Mouse (Mus musculus) T-helper 2 cell (primary cell): ENCODE data around the gene Rpn1.

Source experiments
- in situ Hi-C: fragments of 300-600 bp; cut with MboI, MseI; formaldehyde crosslinking; loops from one replicate; pipeline ENCODE4 v1.15.1; 2025; ENCODE audit warnings: high pct_unique_total_duplicates

Rpn1 gene

DNA sequence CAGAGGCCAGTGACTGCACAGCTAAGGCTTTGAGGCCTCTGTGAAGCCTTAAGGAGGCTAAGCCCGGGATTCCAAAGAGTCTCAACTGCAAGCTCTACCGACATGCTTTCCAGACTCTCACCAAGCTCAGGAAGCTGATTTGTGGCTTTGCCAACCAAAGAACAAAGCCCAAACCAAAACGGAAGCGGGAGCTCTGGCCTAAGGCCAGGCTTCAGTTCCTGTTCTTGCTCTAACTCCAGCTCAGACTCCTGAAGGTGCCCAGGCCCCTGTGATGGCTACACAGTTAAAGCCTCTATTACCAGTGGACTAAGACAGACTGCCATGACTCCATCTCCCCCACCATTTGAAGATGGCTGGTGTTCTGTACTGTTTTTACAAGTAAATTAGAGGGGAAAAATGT is 19.2 kb upstream of the Rpn1 start:
- in situ Hi-C loops = no loop called here

DNA sequence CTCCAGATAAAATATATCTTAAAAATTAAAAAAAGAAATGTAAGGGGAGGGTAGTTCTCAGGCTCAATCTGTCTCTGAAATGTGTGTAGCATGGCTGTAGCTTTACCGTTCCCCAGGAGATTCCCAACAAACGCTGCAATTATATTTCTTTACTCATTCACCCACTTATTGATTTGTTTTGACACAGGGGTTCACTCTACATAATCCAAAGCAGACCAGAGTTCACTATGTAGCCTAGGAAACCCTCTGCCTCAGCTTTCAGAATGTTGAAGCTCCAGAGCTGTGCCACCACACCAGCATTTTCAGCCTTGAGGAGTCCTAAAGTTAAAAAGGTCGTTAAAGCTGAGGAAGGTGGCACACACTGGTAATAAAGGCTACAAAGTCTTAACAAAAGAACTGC is 18.3 kb upstream of the Rpn1 start:
- in situ Hi-C loops = no loop called here

DNA sequence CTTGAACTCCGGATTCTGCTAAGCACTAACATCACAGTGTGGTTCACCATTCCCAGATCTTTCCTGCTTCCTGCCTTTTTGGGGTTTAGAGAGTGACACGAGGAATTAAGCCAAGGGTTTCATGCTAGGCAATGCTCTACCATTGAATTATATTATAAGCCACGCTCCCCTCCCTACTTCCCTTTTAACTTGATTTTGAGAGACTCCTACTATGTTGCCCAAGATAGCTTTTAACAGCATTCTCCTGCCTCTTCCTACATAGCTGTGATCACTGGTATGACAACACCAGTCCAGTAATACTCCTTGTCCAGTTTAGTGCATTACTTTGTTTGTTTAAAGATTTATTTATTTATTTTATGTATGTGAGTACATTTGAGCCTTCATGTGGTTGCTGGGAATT is 16.6 kb upstream of the Rpn1 start:
- in situ Hi-C loops = no loop called here

DNA sequence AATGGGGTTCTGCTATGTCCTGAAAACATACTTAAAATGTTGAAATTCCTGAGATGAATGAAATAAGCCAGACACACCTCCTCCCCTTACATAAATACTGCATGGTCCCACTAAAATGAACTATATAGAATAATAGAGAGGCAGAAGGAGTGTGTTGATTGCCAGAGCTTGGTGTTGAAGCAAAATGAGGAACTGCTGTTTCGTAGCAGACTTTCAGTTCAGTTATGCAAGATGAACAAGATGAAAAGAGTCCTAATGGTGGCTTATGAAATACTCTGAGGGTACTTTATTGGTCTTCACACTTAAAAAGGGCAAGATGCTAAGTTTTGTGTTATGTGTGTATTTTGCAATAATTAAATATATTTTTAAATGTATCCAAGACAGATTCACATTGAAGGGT is 15.5 kb upstream of the Rpn1 start:
- in situ Hi-C loops = no loop called here

DNA sequence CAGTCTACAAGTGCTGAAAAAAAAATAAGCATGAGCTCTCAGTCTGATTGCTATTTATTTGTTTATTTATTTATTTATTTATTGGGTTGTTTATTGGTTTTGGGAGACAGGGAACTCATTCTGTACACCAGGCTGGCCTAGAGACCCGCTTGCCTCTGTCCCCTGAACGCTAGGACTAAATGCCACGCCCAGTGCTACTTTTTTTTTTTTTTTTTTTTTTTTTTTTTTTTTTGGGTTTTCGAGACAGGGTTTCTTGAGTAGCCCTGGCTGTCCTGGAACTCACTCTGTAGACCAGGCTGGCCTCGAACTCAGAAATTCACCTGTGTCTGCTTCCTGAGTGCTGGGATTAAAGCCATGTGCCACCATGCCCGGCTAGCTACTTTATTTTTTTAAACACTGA is 13.8 kb upstream of the Rpn1 start:
- in situ Hi-C loops = no loop called here

DNA sequence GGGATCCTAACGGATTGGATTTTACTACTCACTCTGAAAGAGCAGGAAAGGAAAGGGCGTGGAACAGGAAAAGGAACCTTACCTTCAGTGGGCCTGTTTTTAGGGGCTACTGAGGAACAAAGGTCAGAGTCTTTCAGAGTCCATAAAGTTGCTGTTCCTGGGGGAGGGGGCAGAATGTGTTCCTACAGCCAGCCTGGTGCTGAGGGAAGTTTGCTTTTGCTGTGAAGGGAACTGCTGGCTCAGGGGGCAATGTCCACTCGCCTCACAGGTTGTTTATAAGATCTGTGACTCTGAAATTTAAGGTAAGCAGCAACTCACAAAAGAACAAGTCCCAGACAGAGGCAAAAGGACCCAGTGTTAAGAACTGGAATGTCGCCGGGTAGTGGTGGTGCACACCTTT is 13.1 kb upstream of the Rpn1 start:
- in situ Hi-C loops = no loop called here

DNA sequence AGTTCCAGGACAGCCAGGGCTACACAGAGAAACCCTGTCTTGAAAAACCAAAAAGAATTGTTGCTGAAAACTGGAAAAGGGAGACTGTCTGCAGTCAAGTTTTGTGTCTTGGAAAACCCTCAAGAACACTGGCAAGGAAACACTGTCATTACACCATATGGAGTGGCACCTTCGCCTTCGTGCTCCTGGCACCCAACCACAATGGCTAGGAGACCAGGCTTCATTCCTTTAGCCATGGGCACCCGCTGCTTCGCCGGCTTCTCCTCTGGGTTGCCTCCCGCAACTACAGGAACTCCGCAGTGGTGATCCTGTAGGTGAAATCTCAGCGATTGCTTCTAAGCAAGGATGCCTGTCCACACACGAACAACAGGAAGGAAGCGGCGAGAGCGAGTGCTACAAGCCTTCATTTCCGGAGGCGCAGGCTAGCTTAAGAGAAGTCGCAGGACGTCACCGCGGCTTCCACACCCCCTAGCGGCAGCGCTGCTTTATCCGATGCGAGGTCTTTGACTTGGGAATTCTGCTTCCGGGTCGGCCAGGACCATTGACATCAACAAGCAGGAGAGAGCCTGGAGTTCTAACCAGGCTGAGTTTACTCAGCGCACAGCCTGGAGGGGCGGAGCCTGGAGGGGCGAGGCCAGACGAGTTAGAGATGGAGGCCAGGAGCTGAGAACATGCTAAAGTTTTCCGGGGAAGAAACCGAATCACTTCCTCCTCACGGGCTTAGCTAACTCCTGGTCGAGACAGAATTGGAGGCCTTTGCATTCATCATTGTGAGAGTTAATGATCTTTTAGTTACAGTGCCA is 9.3 kb upstream of the Rpn1 start:
- in situ Hi-C loops = no loop called here

DNA sequence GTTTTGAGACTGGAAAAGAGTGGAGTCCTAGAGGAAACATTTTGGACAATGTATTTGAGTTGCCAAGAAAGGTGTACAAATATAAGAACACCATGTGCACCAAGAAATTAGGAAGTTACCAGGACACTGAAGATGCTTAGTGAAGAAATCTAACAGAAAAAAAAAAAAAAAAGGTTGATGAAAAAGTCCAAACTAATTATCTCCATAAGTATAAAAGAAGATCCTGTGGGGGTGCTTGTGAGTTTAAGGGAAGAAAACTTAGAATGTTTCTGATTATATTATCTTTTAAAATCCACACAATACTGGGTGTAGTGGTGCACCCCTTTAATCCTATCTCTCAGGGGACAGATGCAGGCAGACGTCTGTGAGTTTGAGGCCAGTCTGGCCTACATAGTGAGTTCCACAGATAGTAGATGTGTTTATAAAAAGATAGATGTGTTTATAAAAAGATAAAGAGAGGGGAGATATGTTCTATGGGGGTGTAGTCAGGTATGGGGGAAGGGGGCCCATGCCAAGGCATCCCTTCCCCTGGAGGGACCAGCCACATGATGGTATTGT is 8.2 kb upstream of the Rpn1 start:
- in situ Hi-C loops = no loop called here

DNA sequence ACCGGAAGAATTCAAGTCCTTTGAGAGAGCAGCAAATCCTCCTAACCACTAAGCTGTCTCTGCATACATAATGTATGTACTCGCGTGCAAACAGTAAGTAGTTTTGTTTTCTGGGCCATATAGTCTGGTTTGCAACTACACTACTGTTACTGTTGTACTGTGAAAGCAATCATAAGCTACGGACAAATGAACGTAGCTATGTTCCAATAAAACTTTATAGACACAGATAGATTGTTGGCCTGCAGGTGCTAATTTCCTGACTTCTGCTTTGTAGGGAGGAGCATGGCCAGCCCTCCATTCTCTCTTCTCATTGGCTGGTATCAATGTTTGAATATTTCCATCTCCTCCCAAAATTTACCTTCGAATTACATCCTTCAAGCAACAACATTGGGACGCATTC is 1.2 kb upstream of the Rpn1 start:
- in situ Hi-C loops = loop anchor here (5.0 kb wide), 2 partner anchors 71 to 181 kb away; no protein-coding TSS in a partner anchor

DNA sequence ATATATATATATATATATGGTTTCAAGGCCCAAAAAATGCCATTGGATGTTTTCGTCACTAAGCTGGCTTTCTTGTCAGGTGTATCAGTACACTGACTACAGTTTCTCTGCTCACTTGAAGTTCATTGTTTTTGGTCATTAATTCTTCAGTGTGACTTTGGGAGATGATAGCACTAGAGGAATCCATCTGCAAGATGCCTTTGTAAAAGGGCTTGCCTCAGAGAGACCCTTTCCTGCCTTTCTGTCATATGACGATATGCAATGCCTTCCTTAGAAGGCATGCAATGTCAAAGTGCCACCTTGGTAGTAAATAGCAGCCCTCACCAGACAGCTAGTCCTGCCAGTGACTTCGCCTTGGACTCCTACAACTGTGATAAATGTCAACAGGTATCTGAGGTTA is 610 bp upstream of the Rpn1 start:
- in situ Hi-C loops = loop anchor here (5.0 kb wide), 2 partner anchors 71 to 181 kb away; no protein-coding TSS in a partner anchor

DNA sequence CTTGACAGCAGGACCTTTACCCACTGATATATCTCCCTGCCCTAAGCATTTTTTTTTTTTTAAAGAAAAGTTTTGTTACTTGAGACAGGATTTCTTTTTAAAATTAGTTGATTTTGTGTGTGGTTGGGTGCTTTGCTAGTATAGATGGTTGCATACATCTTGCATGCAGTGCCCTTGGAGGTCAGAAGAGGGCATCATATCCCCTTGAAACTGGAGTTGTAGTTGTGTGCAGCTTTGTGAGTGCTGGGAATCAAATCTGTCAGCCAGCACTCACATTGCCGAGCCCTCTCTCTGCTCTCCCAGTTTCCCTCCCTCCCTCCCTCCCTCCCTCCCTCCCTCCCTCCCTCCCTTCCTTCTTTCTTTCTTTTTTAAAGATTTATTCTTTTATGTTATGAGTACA is 4.7 kb downstream of the Rpn1 start:
- in situ Hi-C loops = no loop called here

DNA sequence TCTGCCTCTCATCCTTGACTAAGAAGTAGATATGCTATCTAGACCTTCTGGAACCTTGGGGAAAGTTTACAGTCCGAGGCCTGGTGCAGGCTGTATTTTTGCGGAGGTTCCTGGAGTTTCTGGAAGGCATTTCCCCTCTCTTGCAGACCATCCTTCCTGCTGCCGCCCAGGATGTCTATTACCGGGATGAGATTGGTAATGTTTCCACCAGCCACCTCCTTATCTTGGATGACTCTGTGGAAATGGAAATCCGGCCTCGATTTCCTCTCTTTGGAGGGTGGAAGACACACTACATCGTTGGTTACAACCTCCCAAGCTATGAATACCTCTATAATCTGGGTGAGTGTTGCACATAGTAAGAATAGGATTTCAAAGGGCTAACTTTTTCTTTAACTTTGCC is 11.1 kb downstream of the Rpn1 start:
- in situ Hi-C loops = no loop called here

DNA sequence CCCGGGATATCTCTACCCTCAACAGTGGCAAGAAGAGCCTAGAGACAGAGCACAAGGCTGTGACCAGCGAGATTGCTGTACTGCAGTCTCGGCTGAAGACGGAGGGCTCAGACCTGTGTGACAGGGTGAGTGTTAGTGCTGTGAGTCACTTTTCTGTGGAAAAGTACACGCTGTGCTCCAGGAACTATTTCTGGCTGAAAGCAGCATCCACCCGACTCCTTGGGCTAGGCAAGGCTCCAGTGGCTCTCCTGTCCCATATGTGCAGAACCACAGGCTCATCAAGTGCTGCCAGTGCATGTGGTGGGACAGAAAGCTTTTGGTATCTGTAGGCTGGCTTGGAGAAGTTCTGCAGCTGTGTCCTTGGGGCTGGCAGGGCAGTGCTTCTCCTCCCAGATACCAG is 17.8 kb downstream of the Rpn1 start:
- in situ Hi-C loops = no loop called here

DNA sequence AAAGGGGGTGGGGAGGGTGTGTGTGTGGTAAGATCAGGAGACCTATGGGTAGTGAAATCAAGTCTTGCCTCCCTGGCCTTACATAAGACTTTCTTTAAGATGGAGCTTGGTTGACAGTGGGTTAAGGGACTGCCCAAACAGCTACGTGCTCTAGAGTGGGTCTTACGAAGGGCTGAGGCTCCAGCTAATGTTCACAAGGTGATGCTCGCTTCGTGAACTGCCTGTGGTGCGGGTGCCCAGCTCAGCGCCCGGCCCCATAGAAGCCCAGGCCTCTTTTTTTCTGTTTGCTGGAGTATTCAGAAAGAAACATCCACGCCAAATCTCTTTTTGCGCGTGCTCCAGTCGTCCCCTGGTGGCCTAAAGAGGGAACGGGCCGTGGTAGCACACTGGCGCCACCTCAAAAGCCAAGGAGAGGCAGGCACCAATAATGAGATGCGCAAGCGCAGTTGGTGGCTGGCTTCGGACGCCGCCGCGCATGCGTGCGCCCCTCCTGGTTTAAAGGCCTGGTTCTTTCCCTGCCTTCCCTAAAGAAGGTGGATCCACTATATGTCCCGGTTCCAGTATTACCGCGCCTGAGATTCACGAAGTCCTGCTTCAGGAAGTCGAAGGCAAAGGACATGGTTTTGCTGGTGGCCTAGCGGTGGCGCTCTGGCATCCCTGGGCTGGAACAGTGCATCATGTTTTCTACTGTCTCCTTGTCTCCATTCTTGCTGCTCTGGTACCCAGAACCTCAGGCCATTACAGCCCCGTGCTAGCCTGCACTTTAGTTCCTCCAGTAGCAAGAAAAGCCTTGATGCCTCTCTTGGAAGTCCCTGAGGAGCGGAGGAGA is 21.7 kb downstream of the Rpn1 start:
- in situ Hi-C loops = no loop called here

DNA sequence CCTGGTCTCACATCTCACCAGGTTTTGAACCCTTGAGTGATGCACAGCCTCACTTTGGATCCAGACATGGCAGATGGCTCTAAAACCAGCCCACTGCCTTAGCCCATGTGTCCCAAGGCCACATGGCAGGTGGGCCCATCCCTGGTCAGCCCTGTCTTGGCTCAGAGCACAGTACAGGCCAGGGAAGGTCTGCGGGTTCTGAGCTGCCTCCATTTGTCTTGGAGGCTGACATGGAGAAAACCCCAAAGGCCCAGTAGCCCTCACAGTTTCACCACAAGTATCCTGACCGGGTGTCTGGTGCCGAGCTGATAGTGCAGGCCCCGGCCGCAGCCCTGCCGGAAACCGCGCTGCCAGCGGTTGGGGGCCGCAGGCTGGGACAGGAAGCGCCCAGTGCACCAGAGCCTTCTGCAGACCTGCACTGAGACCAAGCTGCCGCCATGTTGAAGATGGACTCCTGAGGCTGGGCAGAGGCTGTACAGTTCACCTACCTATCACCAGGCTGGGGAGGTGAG is 22.4 kb downstream of the Rpn1 start:
- in situ Hi-C loops = no loop called here

DNA sequence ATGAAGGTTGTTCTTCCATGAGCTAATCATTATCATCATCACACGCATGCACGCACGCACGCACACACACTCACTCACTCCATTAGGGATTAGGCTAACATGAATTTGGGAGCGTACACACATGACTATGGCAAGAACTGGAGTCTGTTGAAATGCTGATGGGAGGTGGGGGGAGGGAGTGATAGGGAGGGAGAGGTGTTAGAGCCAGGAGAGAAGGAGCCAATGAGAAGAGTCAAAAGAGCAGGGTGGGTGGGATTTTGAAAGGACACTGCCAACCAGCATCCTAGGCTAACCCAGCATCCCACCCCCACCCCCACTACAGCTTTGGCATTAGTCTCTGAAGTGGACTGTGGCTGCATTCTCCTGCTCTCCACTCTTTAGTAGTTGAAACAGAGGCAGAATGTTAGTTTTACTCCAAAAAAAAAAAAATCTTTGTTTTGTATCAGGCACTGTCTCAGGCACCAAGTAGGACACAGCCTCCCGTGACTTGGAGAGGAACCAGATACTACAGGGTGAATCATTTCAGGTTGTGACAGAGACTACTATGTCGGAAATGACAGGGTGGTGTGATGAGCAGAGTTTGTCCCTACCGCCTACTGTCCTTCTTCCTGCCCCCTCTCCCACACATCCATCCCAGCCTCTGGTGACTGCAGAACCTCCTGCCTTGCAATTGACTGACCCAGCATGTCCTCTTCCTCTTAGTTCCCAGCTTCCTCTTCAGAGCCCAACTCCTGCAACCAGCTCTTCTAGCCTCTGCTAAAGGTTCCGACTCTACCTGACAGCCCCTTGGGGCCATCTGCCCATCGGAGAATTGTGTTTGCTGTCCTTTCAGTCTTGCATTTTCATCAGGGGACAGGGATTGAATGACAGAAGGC is 23.6 kb downstream of the Rpn1 start:
- in situ Hi-C loops = no loop called here

DNA sequence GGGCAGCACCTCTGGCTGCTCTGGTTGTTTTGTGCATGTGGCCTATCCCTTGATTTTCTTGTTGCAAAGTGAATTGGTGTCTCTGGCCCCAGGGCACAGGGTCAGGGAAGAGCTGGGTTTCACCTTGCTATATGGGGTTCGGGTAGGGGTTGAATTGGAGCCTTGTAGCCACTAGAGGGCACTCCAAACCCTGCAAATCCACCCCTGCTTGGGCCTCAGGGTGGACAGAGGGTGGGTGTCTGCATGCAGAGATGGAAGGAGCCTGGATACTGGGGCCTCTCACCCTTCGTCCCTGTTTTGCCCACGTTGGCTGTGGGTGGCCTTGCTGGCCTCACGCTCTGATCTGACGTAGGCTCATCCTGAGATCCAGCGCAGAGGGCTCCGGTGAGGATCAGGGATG is 28.9 kb downstream of the Rpn1 start:
- in situ Hi-C loops = loop anchor here (10.0 kb wide), 1 partner anchor 382 kb away; no protein-coding TSS in a partner anchor

DNA sequence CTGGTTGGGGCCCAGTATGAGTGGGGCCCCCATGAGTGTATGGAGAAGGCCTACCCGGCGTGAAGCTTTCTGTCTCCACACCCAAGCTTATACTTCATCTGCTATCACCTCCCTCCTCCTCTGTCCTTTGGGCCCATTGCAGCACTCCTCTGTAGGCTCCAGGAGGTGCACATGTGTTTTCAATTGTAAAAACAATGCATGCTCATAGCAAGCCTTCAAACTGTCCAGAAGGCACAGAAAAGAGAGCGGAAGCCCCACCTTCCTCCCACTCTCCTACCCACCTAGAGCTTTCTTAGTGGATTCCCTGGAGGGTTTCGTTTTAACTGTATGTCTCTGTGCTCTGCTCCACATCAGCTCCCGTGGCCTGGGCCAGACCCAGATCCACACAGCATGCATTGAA is 30.1 kb downstream of the Rpn1 start:
- in situ Hi-C loops = loop anchor here (10.0 kb wide), 1 partner anchor 380 kb away; no protein-coding TSS in a partner anchor

DNA sequence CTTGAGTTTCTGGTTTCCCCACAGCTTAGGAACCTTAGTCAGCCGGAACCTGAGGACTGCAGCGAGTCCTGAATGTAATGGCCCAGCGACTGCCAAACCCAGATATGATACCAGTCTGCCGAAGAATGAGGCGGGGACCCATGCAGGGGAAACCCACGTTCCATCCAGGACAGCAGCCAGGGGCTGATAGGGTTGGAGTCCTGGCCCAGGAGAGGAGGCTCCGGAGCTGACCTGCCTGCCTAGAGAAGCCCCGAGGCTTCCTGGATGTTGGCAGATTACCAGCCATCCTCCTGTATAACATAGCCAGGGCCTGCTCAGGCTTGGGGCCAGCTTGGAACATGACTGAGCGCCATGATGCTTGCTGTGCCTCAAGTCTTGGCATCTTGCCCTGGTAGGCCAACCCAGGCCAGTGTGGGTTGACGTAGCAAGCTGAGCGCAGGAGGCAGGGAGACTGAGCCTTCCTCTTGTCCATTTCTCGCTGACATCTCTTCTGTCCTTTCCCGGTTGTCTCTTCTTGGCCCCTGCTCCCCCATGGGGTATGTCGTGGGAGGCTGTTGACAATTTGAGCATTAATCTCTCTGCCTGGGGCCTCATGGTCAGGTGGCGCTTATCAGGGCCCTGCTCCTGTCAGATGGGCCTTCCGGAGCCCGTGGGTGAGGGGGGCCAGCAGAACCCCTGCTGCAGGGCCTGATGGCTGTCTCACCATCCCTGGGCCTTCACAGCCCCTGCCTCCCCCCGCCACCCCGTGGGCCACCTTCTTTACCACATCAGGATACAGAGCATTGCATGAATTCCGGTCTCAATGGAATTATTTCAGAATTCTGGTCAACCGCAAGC is 32.3 kb downstream of the Rpn1 start:
- in situ Hi-C loops = loop anchor here (10.0 kb wide), 1 partner anchor 378 kb away; no protein-coding TSS in a partner anchor

DNA sequence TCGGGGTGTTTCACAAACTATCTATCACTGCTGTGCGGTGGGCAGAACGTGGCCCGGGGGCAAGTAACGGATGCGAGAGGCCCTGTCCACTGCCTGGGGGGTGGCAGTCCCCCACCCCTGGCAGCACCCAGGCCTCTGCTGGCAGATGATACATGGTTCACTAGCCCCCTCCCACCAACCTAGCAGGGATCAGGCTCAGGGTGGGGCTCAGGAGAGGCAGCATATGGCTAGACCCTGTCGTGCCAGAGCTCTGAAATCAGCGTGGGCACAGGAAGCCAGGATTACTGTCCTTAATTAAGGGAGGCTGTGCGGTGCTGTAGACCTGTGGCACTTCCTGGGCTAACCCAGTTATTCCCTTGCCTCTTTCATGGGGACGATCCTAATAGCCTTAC is 32.9 kb downstream of the Rpn1 start:
- in situ Hi-C loops = loop anchor here (10.0 kb wide), 1 partner anchor 378 kb away; no protein-coding TSS in a partner anchor
